Mouse (Mus musculus) kidney, postnatal 0 days (tissue): ENCODE results near the gene Tango6. TPM values are rescaled to one million over a fixed set of nuclear protein-coding genes. Genes with fewer than 3 reads are reported as not detected.
"Not testable (repeated sequence)": the region's sequence is repeated elsewhere in the genome, so short reads cannot be mapped to it uniquely, and the experiment has no call there.

ENCODE experiments used
- ATAC-seq: fragments of 200-750 bp; cut with Nextera tagmentation; replicated peaks from 2 replicates; pipeline ENCODE4 v1.8.0; 2017; ENCODE audit warnings: low read depth, moderate number of reproducible peaks, moderate TSS enrichment, moderate library complexity; ENCODE audit not compliant: low FRiP score
- DNase-seq: peaks from one replicate; pipeline ENCODE4 v3.0.0-alpha.2; 2016; ENCODE audit warnings: low spot score
- H3K27ac ChIP-seq: fragments of 300-500 bp; sonication (generic); 2 replicates; pipeline ENCODE4 v1.5.1; 2014; ENCODE audit warnings: mild to moderate bottlenecking
- H3K27me3 ChIP-seq: fragments of 300-500 bp; sonication (generic); 2 replicates; pipeline ENCODE4 v1.6.1; 2014; ENCODE audit warnings: low read length, mixed read lengths; ENCODE audit not compliant: insufficient read depth
- H3K36me3 ChIP-seq: fragments of 300-500 bp; sonication (generic); 2 replicates; pipeline ENCODE4 v1.6.1; 2014; ENCODE audit warnings: low read length, mixed read lengths; ENCODE audit not compliant: insufficient read depth
- H3K4me1 ChIP-seq: fragments of 300-500 bp; sonication (generic); replicated peaks from 2 replicates; pipeline ENCODE4 v1.6.1; 2014; ENCODE audit warnings: antibody characterized with exemption, low read length, mixed read lengths; ENCODE audit not compliant: insufficient read depth
- H3K4me2 ChIP-seq: fragments of 300-500 bp; sonication (generic); 2 replicates; pipeline ENCODE4 v1.6.1; 2014; ENCODE audit warnings: mild to moderate bottlenecking, low read length, moderate library complexity, mixed read lengths
- H3K4me3 ChIP-seq: fragments of 300-500 bp; sonication (generic); replicated peaks from 2 replicates; pipeline ENCODE4 v1.5.1; 2014; ENCODE audit warnings: low read depth, low read length
- H3K9ac ChIP-seq: fragments of 300-500 bp; sonication (generic); 2 replicates; pipeline ENCODE4 v1.6.1; 2014; ENCODE audit warnings: low read depth, low read length
- H3K9me3 ChIP-seq: fragments of 300-500 bp; sonication (generic); replicated peaks from 2 replicates; pipeline ENCODE4 v1.6.1; 2016; ENCODE audit warnings: low read length, inconsistent platforms, mixed read lengths
- CTCF ChIP-seq: IDR thresholded peaks from 2 replicates; pipeline ENCODE4 v1.5.1; 2016; ENCODE audit warnings: antibody characterized with exemption, low read depth, mild to moderate bottlenecking, moderate library complexity
- WGBS: fragments of 180-500 bp; shearing (Covaris S2); extraction: QIAGEN DNeasy Blood & Tissue Kit; methylation state at CpG from one replicate; pipeline ENCODE4 v1.1.7; 2014; 5-methylcytosine and 5-hydroxymethylcytosine counted together
- polyA plus RNA-seq: library from polyadenylated mRNA; unstranded; fragments of >200 nt; fragmentation: Nextera tagmentation; extraction: Ambion mirVana; gene quantifications from 2 replicates; pipeline ENCODE4 v1.2.1, GENCODE M21; 2015

Tango6 gene
- polyA plus RNA-seq, 1 experiment from 2014 or later, result 6.4 TPM

DNA sequence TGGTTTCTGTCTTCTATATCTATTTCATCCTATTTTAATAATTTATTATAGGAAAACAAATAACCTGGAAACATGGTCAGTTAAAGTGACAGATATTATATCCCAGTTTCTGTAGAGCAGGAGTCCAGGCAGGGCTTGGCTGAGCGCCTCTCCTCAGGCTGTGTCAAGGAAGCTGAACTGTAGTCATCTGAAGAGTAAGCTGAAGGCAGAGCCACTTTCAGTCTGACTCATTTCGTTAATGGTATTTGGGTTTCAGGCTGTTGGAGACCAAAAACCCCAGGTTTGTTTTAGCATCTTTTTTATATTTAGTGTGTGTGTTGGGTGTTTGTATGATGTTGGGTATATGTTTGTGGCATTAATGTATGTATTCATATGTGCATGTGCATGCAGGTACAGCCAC lies 112.0 kb downstream of the Tango6 start:
- no peak overlapping the region for H3K4me3 ChIP-seq
- no peak overlapping the region for H3K9ac ChIP-seq
- DNase-seq (no peak), ATAC-seq (no peak)
- peaks cover under 1% of the 10 kb centered on the region; the same call in 1 of the 2 replicates for H3K4me1 ChIP-seq
- H3K27me3 ChIP-seq, result no peaks in the 10 kb centered on the region
- no peaks in the 10 kb centered on the region for H3K9me3 ChIP-seq
- H3K27ac ChIP-seq, result no peak overlapping the region
- 77% methylated on average over 2 of the region's 2 CpGs for WGBS
- no peak overlapping the region for H3K4me2 ChIP-seq
- H3K36me3 ChIP-seq, result no peaks in the 10 kb centered on the region
- TF ChIP-seq CTCF, result no peak

- Histone ChIP-seq H3K27ac (peak overlapping the region; percentile 61), H3K4me1 (no peaks in the 10 kb centered on the region; the same call in 1 of the 2 replicates)
- no peak; the same call in 1 of the 2 replicates for ATAC-seq
Measured at GRCm38 (mm10) chr8:106799821-106800220, 117.0 kb downstream of the Tango6 start.

DNA sequence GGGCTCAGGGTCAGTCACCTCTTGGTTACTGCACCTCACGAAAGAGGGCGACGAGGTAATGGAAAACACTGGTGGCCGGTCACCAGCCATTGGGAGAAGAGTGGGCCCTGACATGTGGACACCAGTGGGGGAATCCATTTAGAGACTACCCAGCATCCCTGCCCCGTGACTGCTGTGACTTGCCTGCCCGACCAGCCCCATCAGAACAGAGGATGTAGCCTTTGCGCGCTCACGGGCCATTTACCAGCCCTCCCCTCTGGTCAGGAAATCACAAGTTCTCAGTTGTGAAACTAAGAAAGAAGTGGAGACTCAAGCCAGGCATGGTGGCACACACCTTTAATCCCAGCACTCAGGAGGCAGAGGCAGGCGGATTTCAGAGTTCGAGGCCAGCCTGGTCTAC lies 118.4 kb downstream of the Tango6 start:
- WGBS, result 75% methylated on average over 11 of the region's 11 CpGs
- peak overlapping the region; percentile 61; the same call in 1 of the 2 replicates for H3K27ac ChIP-seq

More at GRCm38 (mm10) chr8:106799821-106800220, 117.0 kb downstream of the Tango6 start:
- H3K9ac ChIP-seq, result no peak overlapping the region
- no peaks in the 10 kb centered on the region for H3K9me3 ChIP-seq
- no peak overlapping the region for H3K4me2 ChIP-seq
- peak; percentile 54 for DNase-seq
- H3K27me3 ChIP-seq, result no peaks in the 10 kb centered on the region
- H3K36me3 ChIP-seq, result no peaks in the 10 kb centered on the region
- WGBS, result 34% methylated on average over 1 of the region's 1 CpGs
- no peak for TF ChIP-seq CTCF
- H3K4me3 ChIP-seq, result no peak overlapping the region

DNA sequence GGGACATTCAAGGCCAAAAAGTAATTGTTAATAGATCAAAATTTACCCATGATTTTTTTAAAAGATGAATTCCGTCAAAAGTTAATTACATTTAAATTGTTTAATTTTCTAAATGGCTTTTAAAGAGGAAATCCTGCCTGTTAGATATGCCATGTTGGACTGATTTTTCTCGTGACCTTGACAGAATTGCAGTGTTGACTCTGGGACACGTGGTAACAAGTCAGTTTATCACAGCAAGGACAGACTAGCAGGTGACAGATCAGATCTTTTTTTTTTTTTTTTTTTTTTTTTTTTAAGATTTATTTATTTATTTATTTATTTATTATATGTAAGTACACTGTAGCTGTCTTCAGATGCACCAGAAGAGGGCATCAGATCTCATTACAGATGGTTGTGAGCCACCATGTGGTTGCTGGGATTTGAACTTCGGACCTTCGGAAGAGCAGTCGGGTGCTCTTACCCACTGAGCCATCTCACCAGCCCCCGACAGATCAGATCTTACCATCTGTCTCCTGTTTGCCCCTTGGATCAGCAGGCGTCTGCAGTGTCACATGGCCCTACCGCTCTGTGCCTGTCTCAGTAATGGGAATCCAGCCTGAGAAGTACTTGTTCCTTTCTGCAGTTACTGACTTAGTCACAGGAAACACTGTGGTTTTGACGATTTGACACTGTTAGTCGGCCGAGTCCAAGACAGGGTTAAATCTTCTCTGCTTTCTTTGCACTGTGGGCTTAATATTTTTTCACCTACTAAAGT lies 119.7 kb downstream of the Tango6 start:
- H3K9me3 ChIP-seq, H3K4me1 ChIP-seq, H3K36me3 ChIP-seq, H3K4me3 ChIP-seq, DNase-seq, H3K9ac ChIP-seq, H3K4me2 ChIP-seq, H3K27ac ChIP-seq, ATAC-seq, H3K27me3 ChIP-seq: not testable (repeated sequence)
- WGBS, result 76% methylated on average over 12 of the region's 12 CpGs

More for the DNA sequence above, 118.4 kb downstream of the Tango6 start:
- Histone ChIP-seq H3K9ac (no peak overlapping the region), H3K9me3 (no peaks in the 10 kb centered on the region; the same call in 1 of the 2 replicates), H3K36me3 (no peaks in the 10 kb centered on the region), H3K4me3 (no peak overlapping the region), H3K4me1 (no peaks in the 10 kb centered on the region; the same call in 1 of the 2 replicates), H3K27me3 (no peaks in the 10 kb centered on the region), H3K4me2 (no peak overlapping the region)
- no peak for TF ChIP-seq CTCF
- ATAC-seq, result no peak
- DNase-seq, result no peak

- Histone ChIP-seq H3K27me3 (no peaks in the 10 kb centered on the region), H3K36me3 (peaks cover 7% of the 10 kb centered on the region; the same call in 1 of the 2 replicates), H3K9me3 (no peaks in the 10 kb centered on the region; the same call in 1 of the 2 replicates), H3K9ac (no peak overlapping the region), H3K4me2 (no peak overlapping the region), H3K4me3 (no peak overlapping the region), H3K4me1 (no peaks in the 10 kb centered on the region), H3K27ac (no peak overlapping the region)
- TF ChIP-seq CTCF, result 0 out of 2 replicates have a peak, but pooled peaks have one; percentile 25
- 94% methylated on average over 3 of the region's 3 CpGs for WGBS
- DNase-seq, result no peak
- ATAC-seq, result no peak
Measured at GRCm38 (mm10) chr8:106805859-106806258, 123.0 kb downstream of the Tango6 start.

DNA sequence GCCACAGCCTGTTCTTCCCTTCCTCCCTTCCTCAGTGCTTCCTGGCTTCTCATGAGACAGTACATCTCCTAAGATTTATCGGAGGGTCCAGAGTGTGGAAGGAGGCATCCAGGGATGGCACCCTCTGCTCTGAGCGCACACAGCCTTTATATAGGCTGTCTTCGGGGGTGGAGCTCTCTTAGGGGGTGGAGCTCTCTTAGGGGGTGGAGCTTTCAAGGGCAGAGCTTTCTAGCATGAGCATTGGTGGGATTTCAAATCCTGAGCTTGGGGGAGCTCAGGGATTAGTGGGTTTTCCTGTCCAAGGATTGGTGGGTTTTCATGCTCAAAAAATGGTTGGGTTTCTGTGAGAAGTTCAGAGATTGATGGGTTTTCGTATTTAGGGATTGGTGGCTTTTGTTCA lies 124.6 kb downstream of the Tango6 start:
- Histone ChIP-seq H3K27me3 (no peaks in the 10 kb centered on the region), H3K4me1 (no peaks in the 10 kb centered on the region), H3K9me3 (no peaks in the 10 kb centered on the region; the same call in 1 of the 2 replicates), H3K27ac (no peak overlapping the region), H3K4me2 (no peak overlapping the region), H3K9ac (no peak overlapping the region), H3K36me3 (peaks cover 7% of the 10 kb centered on the region; the same call in 1 of the 2 replicates), H3K4me3 (no peak overlapping the region)
- DNase-seq (no peak), ATAC-seq (no peak)
- TF ChIP-seq CTCF, result no peak
- WGBS, result 93% methylated on average over 4 of the region's 4 CpGs
